Mouse (Mus musculus) CD8-positive naive resting alpha-beta T cell, adult 2 months (primary cell): ENCODE results near the gene Arpc1b.
"Not testable (repeated sequence)": the region's sequence is repeated elsewhere in the genome, so short reads cannot be mapped to it uniquely, and the experiment has no call there.

Experiments
- DNase-seq, 2 experiments: peaks; one replicate each; pipeline ENCODE4 v3.0.0; 2022; ENCODE audit warnings: low read depth in 2 of 2, low spot score in 2 of 2

The Arpc1b gene

DNA sequence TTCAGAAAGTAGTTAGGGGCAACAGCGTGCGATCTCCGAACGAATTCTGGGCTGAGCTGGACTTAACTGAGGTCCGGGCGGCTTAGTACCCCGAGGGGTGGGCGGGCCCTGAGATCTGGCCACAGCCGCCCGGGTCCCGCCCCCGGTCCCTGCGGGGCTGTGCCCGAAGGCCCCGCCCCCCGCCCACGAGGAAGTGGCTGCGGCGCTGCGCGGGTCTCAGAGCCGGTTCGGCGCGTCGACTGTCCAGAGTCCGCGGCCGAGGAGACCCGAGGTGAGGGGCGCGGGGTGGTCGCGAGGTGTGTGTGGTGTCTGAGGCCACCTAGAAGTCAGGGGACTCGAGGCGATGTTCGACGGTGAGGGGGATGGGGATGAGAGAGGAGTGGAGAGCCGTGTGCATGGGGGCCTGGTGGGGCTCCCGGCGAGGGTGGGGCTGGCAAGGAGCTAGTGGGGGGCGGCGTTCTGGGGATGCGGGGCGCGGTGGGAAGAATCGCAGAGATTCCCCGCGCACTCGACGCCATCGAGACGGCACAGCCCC lies at the start of gene Arpc1b:
TSS of gene Arpc1b (plus strand) at position 145 of the 535 bp plus-strand sequence.
- DNase-seq, result peak; percentile 30 to 35

DNA sequence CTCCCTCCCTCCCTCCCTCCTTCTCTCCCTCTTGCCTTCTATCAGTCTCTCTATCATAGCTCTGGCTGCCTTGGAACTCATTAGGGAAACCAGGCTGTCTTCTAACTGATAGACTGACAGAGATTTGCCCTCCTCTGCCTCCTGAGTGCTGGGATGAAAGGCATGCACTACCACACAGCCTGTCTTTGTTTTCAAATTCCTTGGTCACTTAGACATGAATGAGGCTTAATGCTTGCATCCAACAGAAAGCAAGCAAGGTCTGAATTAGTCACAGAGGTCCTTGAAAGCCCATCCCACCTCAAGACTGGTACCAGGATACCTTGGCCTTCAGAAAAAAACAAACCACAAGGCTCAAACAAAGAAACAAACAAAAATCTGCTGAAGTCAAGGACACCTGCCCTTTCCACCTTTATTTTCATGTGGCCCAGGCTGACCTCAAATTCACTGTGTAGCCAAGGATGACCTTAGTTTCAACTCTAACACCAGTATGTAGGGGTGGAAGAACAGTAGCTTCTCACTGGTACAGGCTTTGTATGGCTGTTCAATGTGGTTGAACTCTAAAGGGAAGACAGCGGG lies 49.2 kb upstream of the Arpc1b start:
- DNase-seq, result no peak

DNA sequence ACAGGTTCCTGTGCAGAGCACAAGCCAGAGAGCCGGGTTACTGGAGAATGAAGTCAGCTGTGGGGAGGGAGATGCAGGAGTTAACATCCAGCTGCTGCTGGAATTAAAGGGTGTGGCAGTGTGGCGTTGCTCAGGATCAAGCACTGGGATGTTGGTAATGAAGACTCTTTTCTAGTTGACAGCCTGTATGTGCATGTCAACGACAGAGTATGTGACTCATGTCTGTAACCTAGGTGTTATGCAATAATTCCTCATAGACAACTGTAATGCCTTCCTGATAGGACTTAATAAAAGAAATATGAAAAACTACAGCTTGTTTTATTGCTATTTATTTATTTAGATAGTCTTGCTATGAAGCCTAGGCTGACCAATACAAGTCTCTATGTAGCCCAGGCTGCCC lies 45.2 kb upstream of the Arpc1b start:
- no peak for DNase-seq

DNA sequence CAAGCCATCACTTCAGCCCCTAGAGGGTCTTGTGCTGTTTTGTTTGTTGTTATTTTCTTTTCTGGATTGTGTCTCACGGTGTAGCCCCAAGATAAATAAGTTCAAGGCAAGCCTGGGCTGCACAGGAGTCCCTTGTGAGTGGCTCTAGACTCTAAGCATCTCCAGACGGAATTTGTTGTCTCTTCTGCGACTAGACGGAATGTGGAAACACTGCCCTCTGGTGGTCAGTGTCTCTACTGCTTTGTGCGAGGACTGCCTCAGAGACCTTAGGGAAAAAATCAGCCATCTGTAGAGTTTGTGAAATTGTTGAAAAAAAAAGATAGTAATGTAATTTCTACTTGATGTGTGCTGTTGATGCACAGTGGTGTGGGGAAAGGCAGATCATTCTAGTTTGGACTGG lies 44.3 kb upstream of the Arpc1b start:
- DNase-seq, result peak; percentile 46 to 66

DNA sequence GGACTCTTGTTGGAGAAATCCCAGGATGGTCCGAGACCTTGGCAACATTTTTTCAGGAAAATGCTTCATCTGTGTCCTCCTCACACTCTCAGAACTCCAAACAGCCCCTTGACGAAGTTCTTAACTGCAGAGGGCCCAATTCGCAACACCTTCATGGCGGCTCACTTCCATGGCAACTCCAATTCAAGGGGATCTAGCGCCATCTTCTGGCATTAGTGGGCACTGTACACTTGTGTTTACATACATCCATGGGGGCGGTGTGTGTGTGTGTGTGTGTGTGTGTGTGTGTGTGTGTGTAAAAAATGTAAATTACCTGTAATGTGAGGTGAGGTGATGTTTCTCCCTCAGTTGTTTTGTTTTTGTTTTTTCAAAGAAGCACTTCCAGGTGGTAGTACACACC lies 42.7 kb upstream of the Arpc1b start:
- DNase-seq, result no peak

DNA sequence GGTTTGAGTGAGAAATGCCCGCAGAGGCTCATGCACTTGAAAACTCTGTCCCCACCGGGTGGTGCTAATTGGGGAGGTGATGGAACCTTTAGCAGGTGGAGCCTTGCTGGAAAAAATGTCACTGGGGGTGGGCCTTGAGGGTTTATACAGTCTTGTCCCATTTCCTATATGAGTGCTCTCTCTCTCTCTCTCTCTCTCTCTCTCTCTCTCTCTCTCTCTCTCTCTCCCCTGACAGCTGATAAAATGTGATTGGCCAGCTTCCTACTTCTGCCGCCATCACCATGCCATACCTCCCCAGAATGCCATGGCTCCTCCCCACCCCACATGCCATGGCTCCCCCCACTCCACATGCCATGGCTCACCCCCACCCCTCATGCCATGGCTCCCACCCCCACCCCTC lies 38.9 kb upstream of the Arpc1b start:
- no peak for DNase-seq

DNA sequence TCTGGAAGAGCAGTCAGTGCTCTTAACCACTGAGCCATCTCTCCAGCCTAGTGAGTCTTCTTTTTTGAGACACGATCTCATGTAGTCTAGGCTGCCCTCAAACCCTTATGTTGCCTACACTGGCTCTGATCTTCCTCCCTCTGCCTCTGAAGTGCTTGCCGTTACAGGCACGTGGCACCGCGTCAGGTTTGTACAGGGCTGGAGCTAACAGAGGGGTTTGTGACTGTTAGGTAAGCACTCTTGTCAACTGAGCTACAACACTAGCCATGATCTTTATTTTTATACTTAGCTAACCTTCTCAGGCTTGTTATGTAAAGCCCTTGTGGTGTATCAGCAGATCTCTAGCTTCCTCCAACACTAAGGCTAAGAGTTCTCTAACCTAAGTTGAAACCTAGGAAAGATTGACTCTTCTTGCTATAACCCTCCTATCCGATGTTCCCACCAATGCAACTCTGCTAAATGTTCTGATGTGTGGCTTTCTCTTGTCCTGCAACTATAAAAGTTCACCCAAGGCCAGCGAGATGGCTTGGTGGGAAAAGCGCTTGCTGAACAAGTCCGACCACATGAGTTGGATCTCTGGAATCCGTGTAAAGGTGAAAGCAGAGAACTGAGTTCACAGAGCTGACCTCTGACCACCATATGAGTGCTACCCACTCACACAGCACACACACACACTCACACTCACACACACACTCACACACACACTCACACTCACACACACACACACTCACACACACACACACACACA lies 32.0 kb upstream of the Arpc1b start:
- DNase-seq, result no peak

DNA sequence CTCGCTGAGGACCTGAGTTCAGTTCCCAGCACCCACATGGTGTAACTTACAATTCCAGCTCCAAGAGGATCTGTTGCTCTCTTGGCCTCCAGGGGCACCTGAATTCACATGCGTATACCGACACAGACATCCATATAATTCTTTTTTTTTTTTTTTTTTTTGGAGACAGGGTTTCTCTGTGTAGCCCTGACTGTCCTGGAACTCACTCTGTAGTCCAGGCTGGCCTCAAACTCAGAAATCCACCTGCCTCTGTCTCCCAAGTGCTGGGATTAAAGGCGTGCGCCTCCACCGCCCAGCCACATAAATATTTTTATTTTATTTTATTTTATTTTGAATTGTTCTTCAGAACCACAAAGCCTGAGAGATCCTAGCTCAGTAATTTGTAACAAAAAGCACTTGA lies 30.8 kb upstream of the Arpc1b start:
- not testable (repeated sequence) for DNase-seq

DNA sequence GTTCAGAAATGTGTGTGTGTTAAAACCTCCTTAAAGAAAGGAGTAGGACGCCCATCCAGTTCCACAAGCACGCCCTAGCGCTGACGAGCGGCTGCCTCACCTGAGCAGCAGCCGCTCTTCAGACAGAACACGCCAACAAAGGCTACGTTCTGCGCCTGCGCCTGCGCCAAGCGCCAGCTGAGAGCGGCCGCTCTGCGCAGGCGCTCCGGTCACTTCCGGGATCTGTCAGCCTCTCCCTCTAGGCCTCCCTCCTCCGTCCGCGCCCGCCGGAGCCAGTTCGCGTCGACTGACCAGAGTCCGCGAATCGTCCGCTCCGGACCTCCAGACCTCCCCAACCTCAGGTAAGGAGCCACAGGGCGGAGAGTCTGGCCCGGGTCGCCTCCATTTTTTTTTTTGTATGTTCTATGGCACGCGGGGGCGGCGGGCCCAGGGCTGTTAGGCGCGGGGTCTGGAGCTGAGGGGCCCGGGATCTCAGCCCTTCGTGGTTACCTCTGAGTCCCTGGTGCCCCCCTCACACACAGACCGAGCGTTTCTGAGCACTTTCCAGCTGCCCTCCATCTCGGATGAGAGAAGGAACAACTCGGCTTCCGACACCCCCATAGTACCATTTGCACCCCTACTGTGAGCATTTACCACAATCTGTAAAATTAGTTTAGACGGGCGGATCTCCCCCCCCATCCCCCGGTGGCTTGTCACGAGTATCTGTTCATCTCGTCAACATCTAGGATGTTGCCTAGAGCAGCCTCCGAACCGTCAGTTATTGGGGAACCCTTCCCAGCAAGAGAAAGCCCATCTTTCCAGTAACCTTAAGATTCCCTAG lies 30.2 kb upstream of the Arpc1b start, which contains the start of the genes Arpc1a and Kpna7:
TSS of gene Arpc1a (plus strand) at position 199 of the 820 bp plus-strand sequence.
TSS of gene Kpna7 (minus strand) at position 399 of the 820 bp plus-strand sequence.
- peak; percentile 83 to 87 for DNase-seq

DNA sequence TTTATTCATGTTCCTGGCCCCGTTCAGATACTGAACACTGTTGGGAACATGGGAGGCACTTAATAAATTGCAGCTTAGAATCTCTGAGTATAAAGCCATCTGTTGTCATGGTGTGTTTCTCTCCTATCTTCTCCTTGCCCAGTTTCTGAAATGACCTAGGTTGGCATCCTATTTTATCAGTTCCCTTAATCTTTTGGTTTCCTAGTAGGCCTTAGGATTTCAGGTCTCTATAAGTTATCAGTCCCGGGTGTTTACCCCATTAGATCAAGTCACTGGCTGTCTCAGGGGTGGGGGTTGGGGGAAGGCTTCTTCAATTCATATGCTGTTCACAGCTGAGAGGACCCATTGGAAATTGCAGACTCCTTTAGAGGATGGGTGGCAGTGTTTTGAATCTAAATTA lies 29.2 kb upstream of the Arpc1b start:
- DNase-seq, result no peak

DNA sequence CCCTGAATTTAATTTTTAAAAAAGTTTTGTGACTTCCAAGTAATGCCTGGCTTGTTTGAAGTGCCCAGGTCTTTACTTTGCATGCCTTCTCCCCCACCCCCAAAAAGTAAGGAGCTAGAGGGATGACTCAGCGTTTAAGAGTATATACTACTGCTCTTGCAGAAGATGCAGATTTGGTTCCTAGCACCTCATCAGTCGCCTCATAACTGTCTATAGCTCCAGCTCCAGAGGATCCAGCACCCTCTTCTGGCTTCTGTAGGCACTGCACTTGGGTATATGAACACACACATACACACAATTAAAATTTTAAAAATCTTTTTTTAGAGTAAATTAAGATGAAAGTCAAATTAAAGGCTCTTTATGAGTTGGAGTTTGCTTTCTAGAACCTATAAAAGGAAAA lies 25.8 kb upstream of the Arpc1b start:
- no peak for DNase-seq

DNA sequence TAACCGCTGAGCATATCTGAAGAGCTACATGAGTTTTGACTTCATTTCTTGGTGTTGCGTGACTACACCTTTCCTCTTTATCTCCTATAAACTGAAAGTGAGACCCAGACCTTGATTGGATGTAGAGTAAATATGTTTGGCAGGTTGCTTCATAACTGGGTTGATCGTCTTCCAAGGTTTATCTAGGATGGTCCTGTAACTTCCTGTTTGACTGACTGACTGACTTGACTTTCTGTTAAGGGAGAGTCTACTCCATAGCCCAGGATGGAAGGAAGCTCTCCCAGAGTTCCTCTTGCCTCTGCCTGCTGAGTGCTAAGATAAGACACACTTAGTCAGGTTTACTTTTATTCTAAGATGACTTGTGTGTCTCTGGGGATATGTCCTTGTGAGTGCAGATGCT lies 24.1 kb upstream of the Arpc1b start:
- no peak for DNase-seq

DNA sequence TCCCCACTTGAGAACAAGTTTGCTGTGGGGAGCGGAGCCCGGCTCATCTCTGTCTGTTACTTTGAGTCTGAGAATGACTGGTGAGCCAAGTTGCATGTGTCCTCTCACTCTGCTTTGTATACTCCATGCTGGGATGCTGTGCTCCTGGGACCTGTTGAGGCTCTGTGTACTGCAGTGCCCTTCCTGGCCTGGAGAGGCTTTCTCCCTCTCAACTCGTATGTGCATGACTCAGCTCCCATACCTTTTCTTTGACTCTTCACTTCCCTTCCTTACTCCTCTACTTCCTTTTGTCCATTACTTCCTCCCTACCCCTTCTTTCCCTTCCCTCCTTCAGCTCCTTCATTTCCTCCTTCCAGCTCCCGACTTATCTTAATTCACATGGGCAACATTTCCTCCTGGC lies 17.8 kb upstream of the Arpc1b start:
- no peak for DNase-seq

DNA sequence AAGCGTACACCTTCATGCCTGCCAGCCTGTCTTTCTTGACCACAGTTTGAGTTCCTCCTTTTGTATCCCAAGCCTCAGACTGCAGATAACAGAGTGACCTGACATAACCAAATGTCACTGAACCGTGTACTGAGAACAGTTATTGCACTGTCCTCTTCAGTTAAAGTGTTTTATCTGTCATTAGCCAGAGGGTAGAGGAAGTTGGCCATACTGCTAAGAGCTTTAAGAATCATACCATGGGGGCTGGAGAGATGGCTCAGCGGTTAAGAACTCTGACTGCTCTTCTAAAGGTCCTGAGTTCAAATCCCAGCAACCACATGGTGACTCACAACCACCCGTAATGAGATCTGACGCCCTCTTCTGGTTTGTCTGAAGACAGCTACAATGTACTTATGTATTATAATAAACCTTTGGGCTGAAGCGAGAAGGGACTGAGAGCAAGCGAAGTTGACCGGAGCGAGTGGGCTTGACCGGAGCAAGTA lies 15.6 kb upstream of the Arpc1b start:
- no peak for DNase-seq

DNA sequence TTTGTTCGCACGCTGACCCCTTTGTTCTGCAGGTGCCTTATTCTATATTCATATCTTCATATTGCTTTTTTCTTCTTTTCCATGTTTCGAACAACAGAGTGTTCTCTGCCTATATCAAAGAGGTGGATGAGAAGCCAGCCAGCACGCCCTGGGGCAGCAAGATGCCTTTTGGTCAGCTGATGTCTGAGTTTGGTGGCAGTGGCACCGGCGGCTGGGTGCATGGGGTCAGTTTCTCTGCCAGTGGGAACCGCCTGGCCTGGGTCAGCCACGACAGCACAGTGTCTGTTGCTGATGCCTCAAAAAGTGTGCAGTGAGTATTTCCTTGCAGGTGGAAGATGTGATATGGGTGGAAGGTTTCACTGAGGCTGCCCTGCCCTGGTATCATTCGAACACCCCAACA lies 13.1 kb upstream of the Arpc1b start:
- no peak for DNase-seq

DNA sequence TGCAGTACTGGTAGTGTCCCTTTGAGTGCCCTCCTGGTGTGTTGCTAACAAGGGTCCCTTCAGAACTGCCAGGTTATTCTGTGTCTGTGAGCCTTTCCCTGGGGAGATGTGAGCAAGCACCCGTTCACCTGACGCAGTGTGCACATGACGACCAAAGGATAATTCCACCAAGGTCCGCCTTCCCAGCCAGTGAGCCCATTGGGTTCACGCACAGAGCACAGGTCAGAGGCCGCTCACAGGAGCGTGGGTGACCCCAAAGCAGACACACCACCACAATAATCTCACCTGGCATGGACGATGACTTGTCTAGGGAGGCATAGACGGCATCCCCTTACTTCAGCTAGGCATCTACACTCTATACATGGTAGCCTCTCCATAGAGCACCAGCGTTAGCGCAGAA lies 12.6 kb upstream of the Arpc1b start:
- DNase-seq, result not testable (repeated sequence)

DNA sequence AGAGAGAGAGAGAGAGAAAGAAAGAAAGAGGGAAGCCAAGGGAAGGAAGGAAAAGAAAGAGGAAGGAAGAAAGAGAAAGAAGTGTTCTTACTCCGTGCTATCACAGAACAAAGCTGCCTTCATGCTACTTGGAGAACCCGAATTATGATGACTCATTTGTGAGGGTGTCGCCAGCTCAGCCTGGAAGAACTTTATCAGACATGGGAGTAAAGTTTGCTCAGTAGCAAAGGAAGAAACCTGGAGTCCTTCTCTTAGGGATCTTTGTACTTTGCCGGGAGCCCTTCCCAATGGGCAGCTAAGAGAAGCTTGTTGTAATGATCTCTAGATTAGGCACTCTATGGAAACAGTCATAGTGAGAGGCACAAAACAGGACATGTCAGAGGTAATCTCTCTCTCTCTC lies 11.3 kb upstream of the Arpc1b start:
- DNase-seq, result no peak

DNA sequence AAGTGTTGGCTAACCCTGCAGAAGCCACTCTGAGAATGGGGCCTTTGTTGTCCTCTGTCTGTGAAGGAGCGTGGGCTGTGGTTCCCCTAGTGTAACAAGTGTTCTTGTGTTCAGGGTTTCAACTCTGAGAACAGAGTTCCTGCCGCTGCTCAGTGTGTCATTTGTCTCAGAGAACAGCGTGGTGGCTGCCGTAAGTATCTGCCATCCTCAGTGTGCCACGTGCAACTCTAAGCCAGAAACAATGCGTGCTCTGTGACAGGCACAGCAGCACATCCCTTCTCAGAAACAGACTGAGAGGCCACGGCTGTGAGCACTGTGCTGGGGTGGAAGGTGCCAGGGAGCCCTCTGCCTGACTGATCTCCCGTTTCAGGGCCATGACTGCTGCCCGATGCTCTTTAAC lies 9.7 kb upstream of the Arpc1b start:
- no peak for DNase-seq

DNA sequence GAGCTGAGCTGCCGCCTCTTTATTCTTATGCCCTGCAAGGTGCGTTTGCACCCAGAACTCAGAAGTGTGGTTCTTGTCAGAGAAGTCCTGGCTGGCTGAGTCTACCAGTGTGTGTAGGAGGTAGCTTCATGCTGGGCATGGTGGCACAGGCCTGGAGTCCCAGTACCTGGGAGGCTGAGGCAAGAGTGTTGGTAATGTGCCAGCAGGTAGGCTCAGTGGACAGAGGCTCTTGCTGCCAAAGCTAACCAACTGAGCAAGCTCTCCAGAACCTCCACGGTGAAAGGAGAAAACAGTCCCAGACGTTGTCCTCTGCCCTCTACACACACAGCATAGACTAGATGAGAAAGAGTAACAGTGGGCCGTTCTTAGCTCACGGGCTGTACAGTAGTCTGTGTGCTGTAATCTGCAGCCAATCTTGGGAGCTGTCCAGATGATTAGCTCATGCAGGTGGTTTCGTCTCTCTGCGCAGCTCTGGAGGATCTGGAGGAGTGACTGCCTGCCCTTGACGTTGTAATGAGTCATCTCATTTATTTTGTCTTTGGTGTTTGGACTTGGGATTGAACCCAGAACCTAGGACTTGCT lies 8.2 kb upstream of the Arpc1b start:
- no peak for DNase-seq

DNA sequence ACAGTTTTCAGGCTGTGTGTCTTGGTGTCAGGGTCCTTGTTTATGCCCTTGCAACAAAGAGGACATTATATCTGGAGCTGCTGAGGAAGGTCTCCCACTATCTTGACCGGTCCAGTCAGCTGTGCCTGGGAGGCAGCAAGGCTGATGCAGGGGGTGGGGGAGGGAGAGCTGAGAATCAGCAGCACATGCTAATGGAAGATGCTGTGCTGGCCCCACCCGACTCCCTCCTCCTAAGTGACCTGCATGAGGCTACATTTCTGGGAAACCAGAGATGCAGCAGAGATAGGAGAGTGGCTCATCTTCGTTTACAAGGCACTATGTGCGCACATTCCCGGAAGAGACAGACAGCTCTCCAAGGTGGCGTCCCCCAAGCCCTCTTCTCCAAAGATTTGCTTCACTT lies 3.6 kb upstream of the Arpc1b start:
- no peak for DNase-seq

DNA sequence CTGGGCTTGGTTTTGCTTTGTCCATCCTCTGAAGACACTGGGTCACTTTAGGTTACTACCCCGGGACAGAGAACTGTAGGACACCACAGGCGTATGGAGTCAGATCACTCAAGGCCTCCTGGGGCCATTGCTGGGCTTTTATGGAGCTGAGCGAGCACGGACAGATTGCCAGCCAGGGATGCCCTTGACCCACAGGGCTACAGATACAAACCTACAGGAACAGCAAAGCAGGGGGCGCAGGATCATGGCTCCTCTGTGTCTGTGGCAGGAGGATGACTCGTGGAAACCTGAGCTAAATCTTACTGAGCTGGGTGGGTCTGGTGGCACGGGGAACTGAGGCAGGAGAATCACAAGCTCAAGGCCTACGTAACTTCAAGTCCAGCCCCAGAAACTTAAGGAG lies 1.4 kb upstream of the Arpc1b start:
- no peak for DNase-seq
